Mouse (Mus musculus): ENCODE measurements at regions not wholly inside any gene's neighbourhood (a gene's known extent, or its start where the extent isn't known, plus 50 kb on each side); places are given as distances from the start of the nearest gene placed in this dataset.
"Not testable (repeated sequence)": the region's sequence is repeated elsewhere in the genome, so short reads cannot be mapped to it uniquely, and the experiment has no call there.

- DNase-seq (ENCODE audit: low spot score in 2 of 2): no peak
These were observed 358.5 kb upstream of the Pfkp start for GRCm38 (mm10) chr13:7007091-7007490.

- not testable (repeated sequence) for DNase-seq (ENCODE audit: low spot score in 2 of 2)
These were observed 350.1 kb upstream of the Pfkp start for GRCm38 (mm10) chr13:6998508-6999278.

DNA sequence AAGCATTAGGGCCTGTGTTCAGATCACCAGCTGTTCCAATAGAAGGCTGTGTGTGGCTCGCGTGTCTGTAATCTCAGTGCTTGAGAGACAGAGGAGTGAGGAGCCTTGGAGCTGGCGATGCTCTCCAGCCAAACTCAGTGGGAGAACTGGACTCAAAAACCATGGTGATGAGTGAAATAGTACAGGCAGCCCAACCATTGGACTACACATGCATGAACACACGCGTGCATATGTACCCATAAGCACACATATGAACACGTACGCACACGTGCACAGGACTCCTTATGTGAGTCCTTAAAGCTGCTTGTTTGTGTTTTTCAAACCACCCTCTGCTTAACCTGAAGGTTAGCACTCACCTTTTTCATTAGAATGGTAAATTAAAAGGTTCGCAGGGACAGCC lies 349.5 kb upstream of the Pfkp start:
- DNase-seq (ENCODE audit: low spot score in 2 of 2): no peak

- DNase-seq (ENCODE audit: low spot score in 2 of 2): no peak
These were observed 343.9 kb upstream of the Pfkp start for GRCm38 (mm10) chr13:6992323-6992994.

GRCm38 (mm10) chr13:6991714-6992113 lies 343.1 kb upstream of the Pfkp start:
- no peak for DNase-seq (ENCODE audit: low spot score in 2 of 2)

DNA sequence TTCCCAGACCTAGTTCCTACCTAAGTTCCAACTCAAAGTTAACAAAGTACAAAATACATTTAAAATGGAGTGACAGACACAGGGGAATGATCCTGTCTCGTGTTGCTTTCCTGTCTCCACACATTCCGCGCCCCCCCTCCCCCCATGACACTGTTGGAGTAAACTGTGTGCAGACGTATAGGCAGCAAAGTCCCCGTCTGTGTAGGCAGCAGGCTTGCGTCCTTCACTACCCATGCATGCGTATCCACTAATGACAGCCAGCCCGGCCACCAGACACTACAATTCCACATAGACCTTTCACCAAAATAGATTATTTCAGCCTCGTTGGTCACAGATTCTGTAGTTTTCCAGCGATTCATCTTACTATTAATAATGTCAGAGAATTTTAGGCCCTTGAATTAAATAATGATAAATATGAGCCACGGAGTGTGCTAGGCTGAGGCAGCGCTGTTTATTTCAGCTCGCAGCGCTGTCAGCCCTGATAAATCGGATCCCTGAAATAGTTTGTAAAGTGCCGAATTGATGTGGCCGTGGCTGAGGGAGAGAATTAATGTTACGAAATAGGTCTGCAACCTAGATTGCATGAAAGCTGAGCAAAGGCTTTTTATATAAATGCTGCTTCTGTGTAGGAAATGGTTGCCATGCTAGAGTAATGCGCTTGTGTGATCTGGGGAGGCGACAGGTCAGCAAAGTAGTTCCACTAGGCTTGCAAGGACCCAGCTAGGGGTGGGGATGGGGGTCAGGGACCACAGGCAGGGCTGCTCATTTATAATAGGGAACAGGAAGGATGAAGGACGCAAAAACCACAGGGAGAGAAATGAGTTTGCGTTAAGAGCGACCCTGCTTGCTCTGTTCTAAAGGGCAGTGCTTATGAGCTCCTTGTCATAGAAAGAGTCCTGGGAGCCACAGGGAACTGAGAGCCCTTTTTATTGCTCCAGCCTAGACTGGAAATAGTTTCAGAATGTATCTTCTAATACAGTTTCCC lies 336.7 kb upstream of the Pfkp start:
- no peak for DNase-seq (ENCODE audit: low spot score in 2 of 2)

- no peak for DNase-seq (ENCODE audit: low spot score in 2 of 2)
These were observed 307.1 kb upstream of the Pfkp start for GRCm38 (mm10) chr13:6955713-6956112.

DNA sequence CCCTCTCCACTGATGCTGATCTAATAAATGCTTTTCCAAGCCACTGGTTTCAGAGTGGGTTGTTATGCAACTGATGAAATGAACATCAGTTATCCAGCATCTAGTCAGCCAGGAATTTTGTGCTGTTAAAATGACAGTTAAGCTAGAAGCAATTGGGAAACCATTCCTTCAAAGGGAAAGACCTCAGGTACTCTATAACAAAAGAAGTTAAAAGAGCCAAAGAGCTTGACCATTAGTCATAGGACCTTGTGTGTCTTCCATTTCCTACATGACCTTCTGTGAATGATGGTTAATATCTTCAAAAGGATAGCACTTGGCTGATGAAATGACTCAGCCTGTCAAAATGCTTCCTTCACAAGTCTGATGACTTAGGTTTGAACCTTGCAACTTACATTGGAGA lies 275.6 kb upstream of the Pfkp start:
- DNase-seq (ENCODE audit: low spot score in 2 of 2): no peak

GRCm38 (mm10) chr13:6922357-6922721 lies 273.8 kb upstream of the Pfkp start:
- no peak for DNase-seq (ENCODE audit: low spot score in 2 of 2)

DNA sequence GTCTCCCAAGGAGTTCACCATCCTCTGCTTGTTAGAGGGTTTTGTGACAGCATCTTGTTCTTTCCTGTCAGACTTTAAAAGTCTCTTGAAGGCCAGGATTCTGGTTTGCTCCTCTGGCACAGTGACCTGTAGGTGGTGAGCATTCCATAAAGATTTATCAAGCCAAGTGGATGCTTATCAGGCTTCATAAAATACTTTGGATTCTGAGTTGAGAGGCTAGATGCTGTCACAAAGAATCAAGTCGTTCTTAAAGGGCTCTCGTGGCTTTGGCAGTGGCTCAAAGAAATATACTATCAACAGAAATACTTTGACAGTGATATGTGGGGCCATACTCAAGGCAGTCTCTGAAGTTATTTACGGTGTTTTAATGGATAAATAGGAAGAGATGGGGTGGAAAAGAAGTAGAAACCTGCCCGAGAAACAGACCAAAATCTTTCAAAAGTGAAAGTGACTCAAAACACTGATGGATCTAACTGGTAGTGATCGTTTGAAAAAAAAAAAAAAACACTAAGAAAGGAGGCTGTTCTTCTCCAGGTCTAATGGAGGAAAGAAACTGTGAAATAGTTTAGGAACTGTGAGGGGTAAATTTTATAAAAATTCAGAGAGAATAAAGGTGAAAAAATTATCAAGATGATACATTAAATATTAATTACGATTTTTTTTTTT lies 273.2 kb upstream of the Pfkp start:
- DNase-seq (ENCODE audit: low spot score in 2 of 2): no peak

- DNase-seq (ENCODE audit: low spot score in 2 of 2): no peak
These were observed 257.4 kb upstream of the Pfkp start for GRCm38 (mm10) chr13:6906000-6906399.

DNA sequence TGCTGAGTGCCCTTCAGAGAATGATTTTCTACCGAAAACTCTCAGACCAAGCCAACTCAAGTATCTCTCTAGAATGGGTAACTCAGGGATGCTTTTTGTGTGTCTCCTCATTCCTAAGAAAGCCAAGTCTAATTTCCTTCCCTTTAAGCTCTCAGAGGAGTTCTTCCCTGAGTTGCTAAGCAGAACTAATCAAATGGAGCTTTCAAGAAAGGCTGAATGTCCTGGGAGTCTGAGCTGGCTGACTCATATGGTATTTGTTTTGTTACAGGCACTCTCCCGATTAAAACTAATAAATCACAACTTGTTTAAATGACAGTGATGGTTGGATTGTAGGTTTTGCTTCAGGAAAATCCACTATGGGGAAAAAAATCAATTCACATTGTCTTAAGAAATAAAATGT lies 253.1 kb upstream of the Pfkp start:
- no peak for DNase-seq (ENCODE audit: low spot score in 2 of 2)

DNA sequence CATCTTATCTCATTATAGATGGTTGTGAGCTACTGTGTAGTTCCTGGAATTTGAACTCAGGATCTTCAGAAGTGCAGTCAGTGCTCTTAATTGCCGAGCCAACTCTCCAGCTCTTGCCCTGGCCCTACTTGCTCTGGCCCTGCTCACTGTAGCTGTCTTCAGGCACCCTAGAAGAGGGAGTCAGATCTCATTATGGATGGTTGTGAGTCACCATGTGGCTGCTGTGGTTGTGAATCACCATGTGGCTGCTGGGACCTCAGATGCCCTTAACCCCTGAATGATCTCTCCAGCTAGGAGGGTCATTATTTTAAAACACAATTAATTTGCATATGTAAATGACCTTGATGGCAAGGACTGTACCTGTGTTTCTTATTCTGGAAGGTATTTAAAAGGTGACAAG lies 249.1 kb upstream of the Pfkp start:
- DNase-seq (ENCODE audit: low spot score in 2 of 2): no peak

DNA sequence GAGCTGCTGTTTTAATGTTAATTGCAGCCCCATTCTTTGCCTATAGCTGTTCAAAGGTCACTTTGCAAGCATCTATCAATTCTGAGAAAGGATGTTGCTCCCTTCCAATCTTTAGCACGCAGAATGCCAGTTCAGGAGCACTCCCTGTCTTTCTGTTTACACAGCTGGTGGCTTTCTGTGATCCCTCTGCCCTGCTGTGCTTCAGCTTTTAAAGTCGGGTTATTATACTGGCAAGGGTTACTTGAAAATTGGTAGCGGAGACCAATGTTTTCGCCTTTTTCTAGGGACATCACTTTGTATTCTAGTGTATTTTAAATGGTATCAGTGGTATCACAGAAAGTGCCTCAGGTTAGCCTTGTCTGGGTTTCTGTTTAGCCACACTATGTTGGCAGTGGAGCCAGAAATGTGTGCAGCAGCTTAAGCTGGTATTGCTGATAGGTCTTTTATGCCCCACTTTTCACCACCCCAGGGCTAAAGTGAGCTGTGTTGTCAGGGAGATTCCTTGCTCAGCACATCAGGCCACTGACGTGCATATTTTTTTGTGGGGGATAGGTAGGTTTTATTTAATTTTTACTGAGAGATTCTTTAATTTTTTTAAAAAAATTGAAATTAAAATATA lies 243.0 kb upstream of the Pfkp start:
- no peak for DNase-seq (ENCODE audit: low spot score in 2 of 2)

GRCm38 (mm10) chr13:6889446-6889845 lies 240.9 kb upstream of the Pfkp start:
- peak; percentile 68 to 75 for DNase-seq (ENCODE audit: low spot score in 2 of 2)

DNA sequence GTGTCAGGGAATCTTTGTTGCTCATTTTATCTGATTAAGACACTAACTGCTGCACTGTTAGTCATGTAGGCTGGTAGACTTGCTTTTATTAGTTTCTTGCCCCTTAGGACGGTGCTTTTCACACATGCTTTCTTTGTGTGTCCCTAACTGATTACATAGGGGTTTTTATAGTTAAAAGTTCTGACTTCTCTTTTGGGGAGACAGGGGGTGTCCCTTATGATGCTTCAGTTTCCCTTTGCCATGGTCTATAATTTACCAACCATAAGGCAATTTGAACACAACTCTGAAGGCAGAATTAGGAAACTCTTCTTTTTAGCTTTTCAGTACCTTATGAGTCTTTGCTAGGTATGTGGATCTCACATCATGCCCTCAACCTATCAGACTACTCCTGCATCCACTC lies 239.8 kb upstream of the Pfkp start:
- DNase-seq (ENCODE audit: low spot score in 2 of 2): no peak

GRCm38 (mm10) chr13:6877018-6877901 lies 228.7 kb upstream of the Pfkp start:
- DNase-seq (ENCODE audit: low spot score in 2 of 2): no peak

GRCm38 (mm10) chr13:6862186-6862585 lies 213.6 kb upstream of the Pfkp start:
- DNase-seq (ENCODE audit: low spot score in 2 of 2): no peak

- DNase-seq (ENCODE audit: low spot score in 2 of 2): no peak
These were observed 211.0 kb upstream of the Pfkp start for GRCm38 (mm10) chr13:6859551-6859950.
